12 mouse cellular contexts compared by ENCODE assay signal in genomic region chr10:3697500-3697899, GRCm38 (mm10). TPM values are rescaled to one million over a fixed set of nuclear protein-coding genes. Genes with fewer than 3 reads are reported as not detected.
DNase-seq lines count a peak whose midpoint lies in the region; ATAC-seq lines count a peak whose summit lies in the region.
"Had no signal": no experiment of that assay in that cellular context is flagged by ENCODE, and none has a peak within 500 bp of the region (broad histone marks: within the 10 kb centered on the region; RNA-seq: fewer than 3 reads in every experiment).

No protein-coding gene starts in this region.

- 87% methylated on average over 5 of the region's 5 CpGs for WGBS in hindbrain, embryonic 14.5 days
- 79% methylated on average over 5 of the region's 5 CpGs for WGBS in hindbrain, embryonic 16.5 days
- WGBS in lung, embryonic 15.5 days, result 74% methylated on average over 5 of the region's 5 CpGs

- 0 out of 2 replicates have a peak overlapping the region, but pooled peaks have one; percentile 38 for H3K27ac ChIP-seq in hindbrain, embryonic 14.5 days
- no peak overlapping the region for H3K27ac ChIP-seq in hindbrain, embryonic 16.5 days (ENCODE audit: low read depth, low read length)
- peak overlapping the region; percentile 64; the same call in 1 of the 2 replicates for H3K27ac ChIP-seq in lung, embryonic 15.5 days
- H3K27ac ChIP-seq: midbrain, embryonic 13.5 days had no signal

- no peaks in the 10 kb centered on the region for H3K4me1 ChIP-seq in hindbrain, embryonic 14.5 days (replicated peaks; ENCODE audit: control insufficient read depth, insufficient read depth, low read length)
- no peaks in the 10 kb centered on the region for H3K4me1 ChIP-seq in hindbrain, embryonic 16.5 days (ENCODE audit: control insufficient read depth, insufficient read depth, low read depth, low read length)
- H3K4me1 ChIP-seq in lung, embryonic 15.5 days, result peaks cover 36% of the 10 kb centered on the region
- H3K4me1 ChIP-seq: midbrain, embryonic 13.5 days had no signal

- H3K36me3 ChIP-seq in hindbrain, embryonic 14.5 days (replicated peaks; ENCODE audit: control insufficient read depth, insufficient read depth), result no peaks in the 10 kb centered on the region
- H3K36me3 ChIP-seq in hindbrain, embryonic 16.5 days (ENCODE audit: control insufficient read depth, insufficient read depth, low read length), result no peaks in the 10 kb centered on the region
- H3K36me3 ChIP-seq in lung, embryonic 15.5 days, result no peaks in the 10 kb centered on the region
- H3K36me3 ChIP-seq: midbrain, embryonic 13.5 days had no signal

- no peaks in the 10 kb centered on the region for H3K9me3 ChIP-seq in hindbrain, embryonic 14.5 days (ENCODE audit: control insufficient read depth, low read length)
- no peaks in the 10 kb centered on the region for H3K9me3 ChIP-seq in hindbrain, embryonic 16.5 days (ENCODE audit: control insufficient read depth, low read length)
- no peaks in the 10 kb centered on the region for H3K9me3 ChIP-seq in lung, embryonic 15.5 days
- H3K9me3 ChIP-seq: midbrain, embryonic 13.5 days had no signal

- DNase-seq in hindbrain, embryonic 14.5 days (ENCODE audit: low spot score), result no peak
- DNase-seq in Muller cell, postnatal 12 days (ENCODE audit: inconsistent ontology term), result peak; percentile 18
- DNase-seq in urinary bladder, postnatal 36 days (ENCODE audit: low spot score in 2 of 2), result no peak
- DNase-seq in thymus, postnatal 25 days, result no peak
- no peak for DNase-seq in thymus, postnatal 4 days

- H3K4me3 ChIP-seq in hindbrain, embryonic 14.5 days (replicated peaks; ENCODE audit: low read length), result no peak overlapping the region
- no peak overlapping the region for H3K4me3 ChIP-seq in hindbrain, embryonic 16.5 days (ENCODE audit: low read length)
- no peak overlapping the region for H3K4me3 ChIP-seq in lung, embryonic 15.5 days
- H3K4me3 ChIP-seq: midbrain, embryonic 13.5 days had no signal

- H3K9ac ChIP-seq in hindbrain, embryonic 14.5 days, result no peak overlapping the region
- H3K9ac ChIP-seq in hindbrain, embryonic 16.5 days (ENCODE audit: low read depth, low read length), result no peak overlapping the region
- H3K9ac ChIP-seq in lung, embryonic 15.5 days, result no peak overlapping the region
- H3K9ac ChIP-seq: lung, embryonic 14.5 days; midbrain, embryonic 13.5 days had no signal

- H3K27me3 ChIP-seq in hindbrain, embryonic 14.5 days (ENCODE audit: control insufficient read depth, insufficient read depth, low read length), result no peaks in the 10 kb centered on the region
- H3K27me3 ChIP-seq in hindbrain, embryonic 16.5 days (replicated peaks; ENCODE audit: control insufficient read depth, insufficient read depth, low read length), result no peaks in the 10 kb centered on the region
- no peaks in the 10 kb centered on the region for H3K27me3 ChIP-seq in lung, embryonic 15.5 days
- H3K27me3 ChIP-seq: CH12.LX; midbrain, embryonic 13.5 days had no signal

- H3K4me2 ChIP-seq in hindbrain, embryonic 14.5 days (replicated peaks), result no peak overlapping the region
- H3K4me2 ChIP-seq in hindbrain, embryonic 16.5 days (ENCODE audit: low read length), result no peak overlapping the region
- H3K4me2 ChIP-seq in lung, embryonic 15.5 days, result no peak overlapping the region
- H3K4me2 ChIP-seq: midbrain, embryonic 13.5 days had no signal

- ATAC-seq in hindbrain, embryonic 14.5 days (ENCODE audit: low FRiP score), result no peak
- ATAC-seq in hindbrain, embryonic 16.5 days, result no peak
- peak; percentile 85 for ATAC-seq in common myeloid progenitor, adult 5-6 weeks (replicated peaks; ENCODE audit: low read depth, poor library complexity, severe bottlenecking)
- no peak for ATAC-seq in lung, embryonic 15.5 days (ENCODE audit: borderline replicate concordance, extremely low read depth, low FRiP score, low TSS enrichment)
- ATAC-seq: midbrain, embryonic 13.5 days; Patski had no signal

RNA-seq across cellular contexts. Expression of gene Plekhg1, which starts 42.7 kb away (rescaled TPM):
- polyA plus RNA-seq in hindbrain, embryonic 14.5 days (2014; fragmentation: Nextera tagmentation; extraction: Ambion mirVana), result 9.1 and 10.3 TPM in 2 replicates
- 7.1 and 9.0 TPM in 2 replicates for polyA plus RNA-seq in hindbrain, embryonic 16.5 days (2015; fragmentation: Nextera tagmentation; extraction: Ambion mirVana)
- 0.29 and 0.32 TPM in 2 replicates for total RNA-seq in common myeloid progenitor, adult 5-6 weeks (2017)
- 9.4 and 9.9 TPM in 2 replicates for polyA plus RNA-seq in lung, embryonic 15.5 days (2015; fragmentation: Nextera tagmentation; extraction: Ambion mirVana)
